Mouse (Mus musculus) kidney, adult 8-10 months (tissue): ENCODE results near the gene 2510009E07Rik.

ENCODE experiments used
- DNase-seq, 2 experiments: peaks; one replicate each; pipeline ENCODE4 v3.0.0; 2022

Gene 2510009E07Rik

GRCm38 (mm10) chr16:21694463-21695241 is at the start of gene 2510009E07Rik:
Gene 2510009E07Rik, minus strand, starts transcription at chr16:21694665.
- peak; percentile 84 to 85 for DNase-seq

GRCm38 (mm10) chr16:21743401-21743800 is 48.9 kb upstream of the 2510009E07Rik start:
- no peak for DNase-seq

- no peak for DNase-seq
Observed at GRCm38 (mm10) chr16:21742898-21743297, 48.4 kb upstream of the 2510009E07Rik start.

GRCm38 (mm10) chr16:21742191-21742870 is 47.9 kb upstream of the 2510009E07Rik start:
- DNase-seq: no peak

- no peak for DNase-seq
Observed at GRCm38 (mm10) chr16:21741542-21741941, 47.1 kb upstream of the 2510009E07Rik start.

GRCm38 (mm10) chr16:21735638-21736037 is 41.2 kb upstream of the 2510009E07Rik start:
- DNase-seq: no peak

GRCm38 (mm10) chr16:21727897-21728364 is 33.5 kb upstream of the 2510009E07Rik start:
- peak; percentile 63 to 80 for DNase-seq

GRCm38 (mm10) chr16:21727421-21727820 is 33.0 kb upstream of the 2510009E07Rik start:
- DNase-seq: no peak

GRCm38 (mm10) chr16:21724261-21724660 is 29.8 kb upstream of the 2510009E07Rik start:
- no peak for DNase-seq

- no peak for DNase-seq
Observed at GRCm38 (mm10) chr16:21719770-21720169, 25.3 kb upstream of the 2510009E07Rik start.

- DNase-seq: no peak
Observed at GRCm38 (mm10) chr16:21714516-21714915, 20.1 kb upstream of the 2510009E07Rik start.

GRCm38 (mm10) chr16:21710321-21710720 is 15.9 kb upstream of the 2510009E07Rik start:
- no peak for DNase-seq

- DNase-seq: no peak
Observed at GRCm38 (mm10) chr16:21704691-21705090, 10.2 kb upstream of the 2510009E07Rik start.

- DNase-seq: no peak
Observed at GRCm38 (mm10) chr16:21702314-21702690, 7.8 kb upstream of the 2510009E07Rik start.

- no peak for DNase-seq
Observed at GRCm38 (mm10) chr16:21701611-21702313, 7.3 kb upstream of the 2510009E07Rik start.

GRCm38 (mm10) chr16:21698136-21698535 is 3.7 kb upstream of the 2510009E07Rik start:
- DNase-seq: no peak

- no peak for DNase-seq
Observed at GRCm38 (mm10) chr16:21696946-21697345, 2.5 kb upstream of the 2510009E07Rik start.

- peak in 1 of 2 experiments; percentile 13 for DNase-seq
Observed at GRCm38 (mm10) chr16:21695242-21695578, 745 bp upstream of the 2510009E07Rik start.

GRCm38 (mm10) chr16:21693981-21694462 is 443 bp downstream of the 2510009E07Rik start:
- DNase-seq: peak; percentile 13 to 49

- no peak for DNase-seq
Observed at GRCm38 (mm10) chr16:21690216-21690755, 4.2 kb downstream of the 2510009E07Rik start.

GRCm38 (mm10) chr16:21689141-21689540 is 5.3 kb downstream of the 2510009E07Rik start:
- DNase-seq: no peak

GRCm38 (mm10) chr16:21687406-21687805 is 7.1 kb downstream of the 2510009E07Rik start:
- DNase-seq: no peak

GRCm38 (mm10) chr16:21676791-21677190 is 17.7 kb downstream of the 2510009E07Rik start:
- DNase-seq: no peak
